Mouse (Mus musculus) urinary bladder, postnatal 25 days (tissue): ENCODE results near the gene Med4.

Source experiments
- DNase-seq: peaks from one replicate; pipeline ENCODE4 v3.0.0; 2022; ENCODE audit warnings: low spot score

Gene Med4

GRCm38 (mm10) chr14:73509765-73510423 lies at the start of gene Med4:
TSS of gene Med4 (plus strand) at chr14:73510025.
- DNase-seq, result peak; percentile 93

GRCm38 (mm10) chr14:73460514-73461134 lies 49.2 kb upstream of the Med4 start:
- DNase-seq, result no peak

DNA sequence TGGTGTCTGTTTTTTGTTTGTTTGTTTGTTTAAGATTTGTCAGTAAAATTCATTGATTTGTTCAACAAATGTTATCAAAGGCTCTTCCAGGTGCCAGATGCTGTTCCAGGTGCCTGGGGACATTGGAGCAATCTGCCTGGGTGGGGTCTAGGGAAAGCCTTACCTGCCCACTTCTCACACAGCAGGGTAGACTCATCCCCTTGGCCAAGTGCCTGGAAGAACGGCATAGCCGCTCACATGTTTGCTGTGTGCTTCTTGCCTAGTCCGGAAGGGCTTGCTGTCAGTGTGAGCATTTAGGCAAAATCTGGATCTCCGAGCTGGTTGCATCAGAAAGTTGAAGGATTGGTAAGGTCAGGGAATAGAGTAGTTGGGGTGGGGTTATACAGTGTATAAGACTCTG lies 47.6 kb upstream of the Med4 start:
- no peak for DNase-seq

DNA sequence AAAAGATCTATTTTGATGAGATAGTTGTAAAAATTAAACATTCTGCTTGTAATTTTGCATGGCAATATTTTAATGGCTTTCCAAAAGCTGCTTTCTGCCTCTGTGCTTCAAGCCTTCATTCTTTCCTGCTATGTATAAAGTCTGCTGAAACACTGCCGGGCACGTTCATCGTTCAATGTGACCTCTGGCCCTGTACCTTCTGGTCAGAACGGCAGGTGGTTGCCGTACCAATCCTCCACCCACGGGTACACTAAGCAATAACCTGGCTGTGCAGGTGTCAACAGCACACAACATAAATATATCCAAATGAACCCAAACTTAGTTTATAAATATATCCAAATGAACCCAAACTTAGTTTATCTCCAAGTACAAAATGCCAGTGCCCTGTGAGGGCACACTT lies 42.1 kb upstream of the Med4 start:
- no peak for DNase-seq

GRCm38 (mm10) chr14:73469506-73469905 lies 40.3 kb upstream of the Med4 start:
- no peak for DNase-seq

GRCm38 (mm10) chr14:73470593-73470992 lies 39.2 kb upstream of the Med4 start:
- DNase-seq, result no peak

GRCm38 (mm10) chr14:73472205-73472604 lies 37.6 kb upstream of the Med4 start:
- no peak for DNase-seq

GRCm38 (mm10) chr14:73473670-73474460 lies 36.0 kb upstream of the Med4 start:
- DNase-seq, result no peak

GRCm38 (mm10) chr14:73474636-73475093 lies 35.2 kb upstream of the Med4 start:
- DNase-seq, result no peak

DNA sequence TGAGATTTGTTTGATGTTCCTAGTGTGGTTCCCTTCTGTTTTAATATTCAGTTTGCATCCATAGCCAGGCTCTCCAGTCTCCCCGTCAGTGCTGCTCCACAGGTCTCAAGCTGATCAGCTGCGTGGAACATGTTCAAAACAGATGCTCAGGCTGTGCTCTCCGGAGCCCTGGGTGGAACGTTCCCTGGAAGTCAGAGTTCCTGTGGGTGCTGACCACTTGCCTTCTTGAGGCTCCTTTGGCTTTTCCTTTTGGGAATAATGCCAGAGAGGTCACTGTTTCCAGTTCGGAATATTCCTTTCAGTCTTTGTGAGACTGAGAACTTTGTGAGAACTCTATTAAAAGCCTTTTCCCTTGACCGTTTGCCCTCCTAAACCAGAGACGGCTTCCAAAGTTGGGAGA lies 34.3 kb upstream of the Med4 start:
- DNase-seq, result no peak

- no peak for DNase-seq
These were observed 33.4 kb upstream of the Med4 start for GRCm38 (mm10) chr14:73476361-73476934.

DNA sequence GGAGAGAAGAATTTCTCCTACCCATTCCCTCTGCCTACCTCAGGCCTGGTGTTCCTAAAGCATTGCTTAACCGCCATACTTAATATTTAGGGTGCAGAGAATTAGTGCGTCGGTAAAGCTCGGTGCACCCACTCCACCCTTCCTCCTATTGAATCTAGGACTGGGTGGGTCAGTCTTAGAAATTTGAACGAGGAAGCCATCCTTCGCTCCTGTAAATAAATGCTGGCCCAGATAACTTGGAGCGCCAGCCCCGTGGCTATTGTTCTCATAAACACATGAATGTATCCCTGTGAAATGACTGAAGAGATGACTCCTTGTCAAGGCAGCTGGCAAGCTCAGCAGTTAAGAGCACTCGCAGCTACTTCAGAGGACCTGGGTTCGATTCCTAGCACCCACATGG lies 32.7 kb upstream of the Med4 start:
- DNase-seq, result no peak

- DNase-seq, result no peak
These were observed 31.5 kb upstream of the Med4 start for GRCm38 (mm10) chr14:73478321-73478720.

- DNase-seq, result no peak
These were observed 30.1 kb upstream of the Med4 start for GRCm38 (mm10) chr14:73479771-73480170.

- no peak for DNase-seq
These were observed 26.2 kb upstream of the Med4 start for GRCm38 (mm10) chr14:73483516-73484229.

GRCm38 (mm10) chr14:73484366-73485110 lies 25.3 kb upstream of the Med4 start:
- DNase-seq, result no peak

DNA sequence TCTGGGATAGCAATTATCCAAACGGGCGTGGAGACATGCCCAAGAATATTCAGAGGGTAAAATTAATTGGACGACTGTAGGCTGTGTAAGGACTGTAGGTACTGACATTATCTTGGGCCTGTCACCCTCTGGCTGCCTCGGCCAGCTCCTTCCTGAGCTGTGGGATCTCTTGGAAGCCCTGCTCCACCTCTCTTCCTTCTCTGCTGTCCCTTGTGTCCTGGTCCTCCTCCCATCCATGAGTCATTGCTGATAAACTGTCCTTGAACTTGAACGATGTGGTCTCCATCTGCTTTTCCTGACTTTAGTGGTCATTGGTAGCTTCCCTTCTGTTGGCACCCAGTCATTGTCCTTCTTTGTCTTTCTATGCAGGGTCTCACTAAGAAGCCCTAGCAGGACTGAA lies 23.2 kb upstream of the Med4 start:
- no peak for DNase-seq

GRCm38 (mm10) chr14:73493356-73493755 lies 16.5 kb upstream of the Med4 start:
- DNase-seq, result no peak

DNA sequence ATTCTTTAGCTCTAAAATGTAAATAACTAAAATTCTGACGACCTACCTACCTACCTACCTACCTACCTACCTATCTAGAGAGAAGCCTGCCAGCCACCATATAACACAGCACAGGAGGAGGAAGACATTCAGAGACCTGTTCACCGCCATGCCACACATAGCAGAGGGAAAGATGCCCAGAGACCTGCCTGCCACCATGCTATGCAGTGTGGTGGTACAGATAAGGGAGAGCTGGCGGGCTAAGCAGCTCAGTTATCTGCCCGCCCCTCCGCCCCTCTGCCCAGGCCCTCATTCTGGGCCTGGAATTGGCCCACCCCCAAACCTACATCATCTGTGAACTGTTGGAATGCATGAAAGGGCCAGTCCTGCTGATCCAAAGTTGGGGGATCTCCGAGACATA lies 15.7 kb upstream of the Med4 start:
- no peak for DNase-seq

DNA sequence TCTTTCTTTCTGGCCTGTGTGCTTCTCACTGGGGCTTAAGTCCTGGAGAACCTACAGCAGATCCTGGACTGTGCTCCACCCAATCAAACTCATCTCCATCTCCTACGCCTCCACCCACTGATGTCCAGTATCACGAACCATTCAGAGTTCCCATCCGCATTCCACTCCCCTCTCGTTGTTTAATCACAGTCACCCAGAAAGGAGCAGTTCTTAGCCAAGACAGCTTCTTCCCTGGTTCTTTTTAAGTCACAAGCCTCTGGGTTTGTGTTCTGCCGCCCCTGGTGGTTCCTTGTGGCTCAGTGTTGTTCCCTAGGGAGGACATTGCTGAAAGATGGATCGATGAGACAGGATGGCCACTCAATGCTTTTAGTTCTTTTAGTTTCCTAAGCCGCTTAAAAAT lies 14.1 kb upstream of the Med4 start:
- DNase-seq, result no peak

DNA sequence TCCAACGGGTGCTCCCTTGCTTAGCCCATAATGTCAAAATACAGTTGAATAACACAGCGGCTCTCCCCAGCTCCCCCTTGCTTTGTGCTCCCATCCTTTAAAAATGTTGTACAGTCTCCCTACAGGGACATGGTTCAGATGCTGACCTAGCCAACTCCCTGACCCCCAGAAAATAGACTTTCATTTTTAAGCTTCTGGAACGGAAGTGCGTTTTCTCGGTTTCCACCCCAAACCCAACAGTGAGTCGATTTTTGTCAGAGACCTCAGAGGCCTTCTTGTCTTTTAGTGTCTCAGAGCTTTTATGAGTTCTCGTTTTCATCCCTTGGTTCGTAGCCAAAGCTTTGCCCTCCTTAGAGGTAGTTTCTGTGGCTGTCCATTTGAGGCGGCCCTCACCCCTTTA lies 8.5 kb upstream of the Med4 start:
- DNase-seq, result no peak
